Mouse (Mus musculus) G1E (cell line): ENCODE data around the gene Tmod1. TPM values are rescaled to one million over a fixed set of nuclear protein-coding genes. Genes with fewer than 3 reads are reported as not detected.

ENCODE experiments used
- ATAC-seq: 2 replicates; pipeline ENCODE4 v1.8.0; 2016; ENCODE audit warnings: mild to moderate bottlenecking; ENCODE audit not compliant: insufficient number of reproducible peaks, poor library complexity, low FRiP score, severe bottlenecking; ENCODE audit errors: extremely low read depth
- DNase-seq: peaks from one replicate; pipeline ENCODE4 v3.0.0; 2012; ENCODE audit warnings: low spot score
- H3K27me3 ChIP-seq: 2 replicates; pipeline ENCODE4 v1.6.1; 2012; ENCODE audit warnings: mild to moderate bottlenecking, low read length, inconsistent platforms; ENCODE audit not compliant: insufficient read depth
- H3K36me3 ChIP-seq: replicated peaks from 2 replicates; pipeline ENCODE3; 2012; ENCODE audit warnings: mild to moderate bottlenecking, inconsistent platforms
- H3K4me1 ChIP-seq: 2 replicates; pipeline ENCODE4 v1.6.1; 2012; ENCODE audit warnings: low read depth, low read length, inconsistent platforms, mixed read lengths; ENCODE audit not compliant: insufficient read depth
- H3K4me3 ChIP-seq: 2 replicates; pipeline ENCODE4 v1.5.1; 2012; ENCODE audit warnings: low read depth, mild to moderate bottlenecking, inconsistent platforms, low read length, moderate library complexity, mixed read lengths
- H3K9me3 ChIP-seq: replicated peaks from 2 replicates; pipeline ENCODE4 v1.6.1; 2012; ENCODE audit warnings: inconsistent platforms
- CTCF ChIP-seq: IDR thresholded peaks from 2 replicates; pipeline ENCODE4 v1.5.1; 2012; ENCODE audit warnings: low read depth, low read length, inconsistent platforms, mixed read lengths
- GATA1 ChIP-seq: IDR thresholded peaks from 2 replicates; pipeline ENCODE4 v1.6.1; 2012; ENCODE audit warnings: borderline replicate concordance, low read length, inconsistent platforms, mixed read lengths
- GATA2 ChIP-seq: IDR thresholded peaks from 2 replicates; pipeline ENCODE4 v1.6.1; 2012; ENCODE audit warnings: low read depth, low read length, inconsistent platforms, borderline replicate concordance
- POLR2AphosphoS5 ChIP-seq: IDR thresholded peaks from 2 replicates; pipeline ENCODE4 v1.6.1; 2012; ENCODE audit warnings: low read depth, low read length, inconsistent platforms; ENCODE audit not compliant: insufficient replicate concordance
- TAL1 ChIP-seq: conservative IDR thresholded peaks from 2 replicates; pipeline ENCODE4 v1.6.1; 2012; ENCODE audit warnings: low read depth, low read length, inconsistent platforms, mixed read lengths
- polyA plus RNA-seq: library from polyadenylated mRNA; stranded (reverse); fragments of >175 nt; gene quantifications from 2 replicates; pipeline ENCODE4 v1.2.3, GENCODE M21; 2012
- total RNA-seq, 2 experiments: library from RNA; stranded (forward) in 1 of 2; stranded (reverse) in 1 of 2; fragments of 200-1000 nt in 1 of 2; fragments of >200 nt in 1 of 2; fragmentation: Nextera tagmentation in 1 of 2; gene quantifications; 2 replicates each; pipeline ENCODE4 v1.2.3; 2014 to 2017

Tmod1 gene
- total and polyA plus RNA-seq, 3 experiments: 0.64 to 14.6 (median 1.1) TPM

GRCm38 (mm10) chr4:46115308-46115707, 76.6 kb downstream of the Tmod1 start:
- H3K9me3 ChIP-seq: no peaks in the 10 kb centered on the region
- ATAC-seq (no peak), DNase-seq (no peak)
- peaks cover 73% of the 10 kb centered on the region for H3K36me3 ChIP-seq
- no peaks in the 10 kb centered on the region for H3K27me3 ChIP-seq
- H3K4me1 ChIP-seq: no peaks in the 10 kb centered on the region
- H3K4me3 ChIP-seq: no peak overlapping the region
- TF ChIP-seq POLR2AphosphoS5: no peak
- TF ChIP-seq CTCF: no peak
- no peak for TF ChIP-seq TAL1
- no peak for TF ChIP-seq GATA1
- no peak for TF ChIP-seq GATA2

- ATAC-seq (no peak), DNase-seq (no peak)
- Histone ChIP-seq H3K36me3 (peaks cover 86% of the 10 kb centered on the region), H3K9me3 (no peaks in the 10 kb centered on the region), H3K4me1 (no peaks in the 10 kb centered on the region), H3K27me3 (no peaks in the 10 kb centered on the region), H3K4me3 (no peak overlapping the region)
- TF ChIP-seq GATA2 (no peak), CTCF (no peak), GATA1 (no peak), TAL1 (no peak), POLR2AphosphoS5 (no peak)
These were observed 77.9 kb downstream of the Tmod1 start for GRCm38 (mm10) chr4:46116544-46117175.

GRCm38 (mm10) chr4:46117536-46117935, 78.8 kb downstream of the Tmod1 start:
- DNase-seq (no peak), ATAC-seq (no peak)
- TF ChIP-seq CTCF (no peak), GATA2 (no peak), TAL1 (no peak), GATA1 (no peak), POLR2AphosphoS5 (no peak)
- Histone ChIP-seq H3K27me3 (no peaks in the 10 kb centered on the region), H3K9me3 (no peaks in the 10 kb centered on the region), H3K4me3 (no peak overlapping the region), H3K4me1 (no peaks in the 10 kb centered on the region), H3K36me3 (peaks cover 95% of the 10 kb centered on the region)

- DNase-seq (no peak), ATAC-seq (no peak)
- Histone ChIP-seq H3K9me3 (no peaks in the 10 kb centered on the region), H3K36me3 (peaks cover 97% of the 10 kb centered on the region), H3K27me3 (no peaks in the 10 kb centered on the region), H3K4me3 (no peak overlapping the region), H3K4me1 (no peaks in the 10 kb centered on the region)
- TF ChIP-seq CTCF (no peak), GATA2 (no peak), POLR2AphosphoS5 (no peak), TAL1 (no peak), GATA1 (no peak)
These were observed 80.9 kb downstream of the Tmod1 start for GRCm38 (mm10) chr4:46119514-46120094.

- Histone ChIP-seq H3K36me3 (peaks cover 98% of the 10 kb centered on the region), H3K9me3 (no peaks in the 10 kb centered on the region), H3K4me3 (no peak overlapping the region), H3K27me3 (no peaks in the 10 kb centered on the region), H3K4me1 (no peaks in the 10 kb centered on the region)
- ATAC-seq (no peak), DNase-seq (no peak)
- no peak for TF ChIP-seq GATA1
- no peak for TF ChIP-seq CTCF
- no peak for TF ChIP-seq POLR2AphosphoS5
- no peak for TF ChIP-seq TAL1
These were observed 82.0 kb downstream of the Tmod1 start for GRCm38 (mm10) chr4:46120767-46121166.

- no peak for TF ChIP-seq GATA2
- no peaks in the 10 kb centered on the region for H3K27me3 ChIP-seq
- peaks cover 93% of the 10 kb centered on the region for H3K36me3 ChIP-seq
- H3K4me3 ChIP-seq: no peak overlapping the region
- DNase-seq (no peak), ATAC-seq (no peak)
- H3K9me3 ChIP-seq: no peaks in the 10 kb centered on the region
- peaks cover 5% of the 10 kb centered on the region; the same call in 1 of the 2 replicates for H3K4me1 ChIP-seq
These were observed 84.6 kb downstream of the Tmod1 start for GRCm38 (mm10) chr4:46123358-46123757.

- Histone ChIP-seq H3K27me3 (no peaks in the 10 kb centered on the region), H3K4me3 (no peak overlapping the region), H3K4me1 (peaks cover 8% of the 10 kb centered on the region; the same call in 1 of the 2 replicates), H3K9me3 (no peaks in the 10 kb centered on the region), H3K36me3 (peaks cover 90% of the 10 kb centered on the region)
- ATAC-seq: peak; percentile 60
- TF ChIP-seq TAL1 (no peak), GATA1 (no peak), POLR2AphosphoS5 (no peak), CTCF (peak; percentile 79)
- DNase-seq: peak; percentile 36
These were observed 87.8 kb downstream of the Tmod1 start for GRCm38 (mm10) chr4:46126541-46126940.
